Mouse (Mus musculus): ENCODE measurements around the gene C1ql1.

- TF ChIP-seq CTCF (IDR thresholded peaks at IDR 0.05; ENCODE audit: insufficient read depth, low read length) (no peak), POLR2A (IDR thresholded peaks at IDR 0.05; ENCODE audit: borderline replicate concordance, extremely low read depth, low read depth, low read length) (no peak)
These were observed 28.4 kb downstream of the C1ql1 start for GRCm38 (mm10) chr11:102918077-102918476.

Data from lung, adult 2 months (tissue).